In the genomic region with DNA sequence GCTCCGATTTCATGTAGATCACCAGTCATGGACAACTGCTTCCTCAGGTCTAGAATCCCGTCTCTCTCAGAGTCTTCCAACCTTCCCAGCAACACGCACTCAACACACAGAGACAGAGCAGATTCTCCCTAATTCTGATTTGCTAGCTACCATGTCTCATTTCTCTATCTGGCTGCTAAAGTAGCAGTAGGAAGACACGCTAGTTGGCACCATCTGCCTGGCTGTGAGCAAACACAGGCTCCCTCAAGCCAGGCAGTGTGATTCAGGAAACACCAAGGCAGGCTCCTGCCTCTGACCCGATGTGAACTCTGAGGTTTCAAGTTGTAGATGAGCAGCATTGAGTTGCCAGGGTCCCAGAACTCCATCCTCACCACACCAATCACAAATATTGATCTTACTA, we compare ENCODE assay signal across 28 mouse cellular contexts. TPM values are rescaled to one million over a fixed set of nuclear protein-coding genes. Genes with fewer than 3 reads are reported as not detected.
DNase-seq lines count a peak whose midpoint lies in the region; ATAC-seq lines count a peak whose summit lies in the region.
"Had no signal": no experiment of that assay in that cellular context is flagged by ENCODE, and none has a peak within 500 bp of the region (broad histone marks: within the 10 kb centered on the region; RNA-seq: fewer than 3 reads in every experiment).

No protein-coding gene starts in this region.

- H3K27me3 ChIP-seq in hindbrain, embryonic 10.5 days (ENCODE audit: insufficient read depth, poor library complexity, severe bottlenecking): no peaks in the 10 kb centered on the region
- H3K27me3 ChIP-seq in hindbrain, embryonic 16.5 days (replicated peaks; ENCODE audit: control insufficient read depth, insufficient read depth, low read length): no peaks in the 10 kb centered on the region
- H3K27me3 ChIP-seq: embryonic facial prominence, embryonic 13.5 days; forebrain, embryonic 12.5 days; limb, embryonic 15.5 days; midbrain, embryonic 13.5 days; stomach, embryonic 15.5 days had no signal

- no peak for ATAC-seq in hindbrain, embryonic 16.5 days
- ATAC-seq: CD4-positive, CD25-positive, alpha-beta regulatory T cell, adult 4 months; hindbrain, postnatal 0 days; intestine, embryonic 16.5 days; midbrain, embryonic 13.5 days had no signal

- H3K9ac ChIP-seq in hindbrain, embryonic 16.5 days (ENCODE audit: low read depth, low read length): no peak overlapping the region
- H3K9ac ChIP-seq: embryonic facial prominence, embryonic 13.5 days; forebrain, embryonic 12.5 days; limb, embryonic 15.5 days; liver, embryonic 14.5 days; lung, embryonic 14.5 days; midbrain, embryonic 13.5 days; stomach, embryonic 15.5 days had no signal

- no peaks in the 10 kb centered on the region for H3K9me3 ChIP-seq in hindbrain, embryonic 10.5 days
- H3K9me3 ChIP-seq in hindbrain, embryonic 16.5 days (ENCODE audit: control insufficient read depth, low read length): no peaks in the 10 kb centered on the region
- H3K9me3 ChIP-seq: embryonic facial prominence, embryonic 13.5 days; forebrain, embryonic 12.5 days; heart, embryonic 10.5 days; limb, embryonic 15.5 days; megakaryocyte, embryonic 14.5 days; midbrain, embryonic 13.5 days; stomach, embryonic 15.5 days had no signal

- H3K4me2 ChIP-seq in hindbrain, embryonic 16.5 days (ENCODE audit: low read length): no peak overlapping the region
- H3K4me2 ChIP-seq: embryonic facial prominence, embryonic 13.5 days; forebrain, embryonic 12.5 days; limb, embryonic 15.5 days; lung, embryonic 14.5 days; midbrain, embryonic 13.5 days; stomach, embryonic 15.5 days had no signal

- 71% methylated on average over 5 of the region's 5 CpGs for WGBS in hindbrain, embryonic 10.5 days
- WGBS in hindbrain, embryonic 16.5 days: 83% methylated on average over 5 of the region's 5 CpGs

- H3K27ac ChIP-seq in hindbrain, embryonic 10.5 days: no peak overlapping the region
- no peak overlapping the region for H3K27ac ChIP-seq in hindbrain, embryonic 16.5 days (ENCODE audit: low read depth, low read length)
- H3K27ac ChIP-seq: embryonic facial prominence, embryonic 13.5 days; forebrain, embryonic 12.5 days; heart, embryonic 10.5 days; hindbrain, postnatal 0 days; limb, embryonic 15.5 days; liver, embryonic 14.5 days; midbrain, embryonic 13.5 days; stomach, embryonic 15.5 days had no signal

- no peaks in the 10 kb centered on the region for H3K36me3 ChIP-seq in hindbrain, embryonic 10.5 days
- no peaks in the 10 kb centered on the region for H3K36me3 ChIP-seq in hindbrain, embryonic 16.5 days (ENCODE audit: control insufficient read depth, insufficient read depth, low read length)
- H3K36me3 ChIP-seq: embryonic facial prominence, embryonic 13.5 days; forebrain, embryonic 12.5 days; heart, embryonic 10.5 days; limb, embryonic 15.5 days; midbrain, embryonic 13.5 days; stomach, embryonic 15.5 days had no signal

- intact Hi-C loops in left cerebral cortex, postnatal 25 days (cut with DNase I): no loop called here
- intact Hi-C loops in left cerebral cortex, postnatal 4 days (cut with DNase I): no loop called here

- peak; percentile 10 for DNase-seq in embryo, embryonic 10 days (ENCODE audit: low spot score)
- no peak for DNase-seq in embryo, embryonic 9.5 days (ENCODE audit: extremely low spot score)
- DNase-seq in hindbrain, embryonic 10.5 days (ENCODE audit: low spot score): peak; percentile 21
- DNase-seq in left cerebral cortex, postnatal 25 days (ENCODE audit: low spot score in 2 of 2): peak; percentile 19 to 67
- DNase-seq in left cerebral cortex, postnatal 4 days: no peak
- DNase-seq in yolk sac, embryonic 10.5 days (ENCODE audit: low spot score): peak; percentile 9
- no peak for DNase-seq in gastrocnemius, adult 18-20 months (ENCODE audit: low spot score)
- DNase-seq: adrenal gland, postnatal 36 days; cerebellum, adult 11-12 months; heart, postnatal 4 days; kidney, adult 9 months; kidney, postnatal 14 days; lung, embryonic 14.5 days; thymus, postnatal 25 days had no signal

- no peaks in the 10 kb centered on the region for H3K4me1 ChIP-seq in hindbrain, embryonic 10.5 days (replicated peaks)
- H3K4me1 ChIP-seq in hindbrain, embryonic 16.5 days (ENCODE audit: control insufficient read depth, insufficient read depth, low read depth, low read length): no peaks in the 10 kb centered on the region
- H3K4me1 ChIP-seq: embryonic facial prominence, embryonic 13.5 days; forebrain, embryonic 12.5 days; heart, embryonic 10.5 days; limb, embryonic 15.5 days; megakaryocyte, embryonic 14.5 days; stomach, embryonic 15.5 days had no signal

- no peak overlapping the region for H3K4me3 ChIP-seq in hindbrain, embryonic 10.5 days
- no peak overlapping the region for H3K4me3 ChIP-seq in hindbrain, embryonic 16.5 days (ENCODE audit: low read length)
- H3K4me3 ChIP-seq: embryonic facial prominence, embryonic 13.5 days; erythroblast, embryonic 14.5 days; forebrain, embryonic 12.5 days; heart, embryonic 10.5 days; limb, embryonic 15.5 days; megakaryocyte, embryonic 14.5 days; midbrain, embryonic 13.5 days; stomach, embryonic 15.5 days had no signal

RNA-seq across cellular contexts. Expression of gene Galnt14, which starts 25.5 kb away (rescaled TPM):
- polyA plus RNA-seq in hindbrain, embryonic 10.5 days (2016; fragmentation: Nextera tagmentation; extraction: Ambion mirVana): 2.0 and 5.3 TPM in 2 replicates
- polyA plus RNA-seq in hindbrain, embryonic 16.5 days (2015; fragmentation: Nextera tagmentation; extraction: Ambion mirVana): 18.3 and 18.5 TPM in 2 replicates
- 10 to 100 TPM; 17.6 to 20.9 TPM for total RNA-seq in left cerebral cortex, postnatal 25 days (2021)
- total RNA-seq in left cerebral cortex, postnatal 4 days (2021): 10 to 100 TPM; 19.1 to 21.0 TPM
- total RNA-seq in gastrocnemius, adult 18-20 months (2021): not detected
- total RNA-seq: gastrocnemius, adult 8-10 months had no signal
- polyA plus RNA-seq: erythroblast, embryonic 14.5 days had no signal

Comparison
In these comparisons a context has a peak if more than half of its experiments do, and no peak if none do; other contexts are left out.
1. DNase-seq: peak in embryo, embryonic 10 days (single experiment), hindbrain, embryonic 10.5 days (single experiment), left cerebral cortex, postnatal 25 days (2 of 2) and yolk sac, embryonic 10.5 days (single experiment); none in embryo, embryonic 9.5 days (single experiment), left cerebral cortex, postnatal 4 days (single experiment) and gastrocnemius, adult 18-20 months (single experiment).
2. RNA of gene Galnt14, which starts 25.5 kb away (total RNA-seq): 19.1 to 21.0 TPM in left cerebral cortex, postnatal 4 days and 17.6 to 20.9 TPM in left cerebral cortex, postnatal 25 days; not detected in gastrocnemius, adult 18-20 months; every median in the first group is over 10 times any median in the second.